Mouse (Mus musculus) liver, embryonic 16.5 days (tissue): Measurements from ENCODE around the gene Apoa2. TPM values are rescaled to one million over a fixed set of nuclear protein-coding genes. Genes with fewer than 3 reads are reported as not detected.
"Not testable (repeated sequence)": the region's sequence is repeated elsewhere in the genome, so short reads cannot be mapped to it uniquely, and the experiment has no call there.

Experiments used
- ATAC-seq: fragments of 200-750 bp; cut with Nextera tagmentation; 2 replicates; pipeline ENCODE4 v1.8.0; 2017; ENCODE audit warnings: low read depth, mild to moderate bottlenecking, moderate number of reproducible peaks, moderate library complexity
- H3K27ac ChIP-seq: fragments of 300-500 bp; sonication (generic); 2 replicates; pipeline ENCODE4 v1.5.1; 2014; ENCODE audit warnings: mild to moderate bottlenecking, low read length
- H3K27me3 ChIP-seq: fragments of 300-500 bp; sonication (generic); 2 replicates; pipeline ENCODE4 v1.6.1; 2014; ENCODE audit warnings: low read depth, low read length, mixed read lengths; ENCODE audit not compliant: control insufficient read depth, insufficient read depth
- H3K36me3 ChIP-seq: fragments of 300-500 bp; sonication (generic); 2 replicates; pipeline ENCODE4 v1.6.1; 2014; ENCODE audit warnings: mild to moderate bottlenecking; ENCODE audit not compliant: control insufficient read depth, insufficient read depth
- H3K4me1 ChIP-seq: fragments of 300-500 bp; sonication (generic); 2 replicates; pipeline ENCODE4 v1.6.1; 2014; ENCODE audit warnings: low read depth, low read length, mixed read lengths; ENCODE audit not compliant: control insufficient read depth
- H3K4me2 ChIP-seq: fragments of 300-500 bp; sonication (generic); 2 replicates; pipeline ENCODE4 v1.6.1; 2014; ENCODE audit warnings: low read depth, low read length, mixed read lengths
- H3K4me3 ChIP-seq: fragments of 300-500 bp; sonication (generic); 2 replicates; pipeline ENCODE4 v1.5.1; 2014; ENCODE audit warnings: low read depth, mild to moderate bottlenecking, low read length
- H3K9ac ChIP-seq: fragments of 300-500 bp; sonication (generic); 2 replicates; pipeline ENCODE4 v1.6.1; 2014; ENCODE audit warnings: low read depth, low read length
- H3K9me3 ChIP-seq: fragments of 300-500 bp; sonication (generic); replicated peaks from 2 replicates; pipeline ENCODE4 v1.6.1; 2016; ENCODE audit warnings: low read length; ENCODE audit not compliant: control insufficient read depth
- WGBS: fragments of 180-500 bp; shearing (Covaris S2); extraction: QIAGEN DNeasy Blood & Tissue Kit; methylation state at CpG from one replicate; pipeline ENCODE4 v1.1.7; 2014; ENCODE audit not compliant: insufficient replicate concordance; 5-methylcytosine and 5-hydroxymethylcytosine counted together
- polyA plus RNA-seq: library from polyadenylated mRNA; unstranded; fragments of >200 nt; fragmentation: Nextera tagmentation; extraction: Ambion mirVana; gene quantifications from 2 replicates; pipeline ENCODE4 v1.2.1, GENCODE M21; 2015

The Apoa2 gene
- polyA plus RNA-seq, 1 experiment from 2014 or later, result 8,864 TPM

- Histone ChIP-seq H3K4me1 (peaks cover 3% of the 10 kb centered on the region; the same call in 1 of the 2 replicates), H3K27ac (no peak overlapping the region)
- WGBS, result 69% methylated on average over 15 of the region's 15 CpGs
These were observed 15.3 kb downstream of the Apoa2 start for GRCm38 (mm10) chr1:171239992-171240744.

GRCm38 (mm10) chr1:171240911-171241310 lies 16.1 kb downstream of the Apoa2 start:
- peaks cover 6% of the 10 kb centered on the region for H3K4me1 ChIP-seq
- WGBS, result 80% methylated on average over 10 of the region's 10 CpGs
- H3K36me3 ChIP-seq, result peaks cover 22% of the 10 kb centered on the region
- H3K9ac ChIP-seq, result no peak overlapping the region
- ATAC-seq, result no peak
- no peaks in the 10 kb centered on the region for H3K27me3 ChIP-seq
- H3K27ac ChIP-seq, result no peak overlapping the region
- no peak overlapping the region for H3K4me3 ChIP-seq
- no peak overlapping the region for H3K4me2 ChIP-seq
- H3K9me3 ChIP-seq, result no peaks in the 10 kb centered on the region

More at GRCm38 (mm10) chr1:171239992-171240744, 15.3 kb downstream of the Apoa2 start:
- no peak overlapping the region for H3K9ac ChIP-seq
- no peak for ATAC-seq
- no peaks in the 10 kb centered on the region for H3K9me3 ChIP-seq
- H3K27me3 ChIP-seq, result no peaks in the 10 kb centered on the region
- H3K4me3 ChIP-seq, result no peak overlapping the region
- no peak overlapping the region for H3K4me2 ChIP-seq
- H3K36me3 ChIP-seq, result peaks cover 22% of the 10 kb centered on the region

DNA sequence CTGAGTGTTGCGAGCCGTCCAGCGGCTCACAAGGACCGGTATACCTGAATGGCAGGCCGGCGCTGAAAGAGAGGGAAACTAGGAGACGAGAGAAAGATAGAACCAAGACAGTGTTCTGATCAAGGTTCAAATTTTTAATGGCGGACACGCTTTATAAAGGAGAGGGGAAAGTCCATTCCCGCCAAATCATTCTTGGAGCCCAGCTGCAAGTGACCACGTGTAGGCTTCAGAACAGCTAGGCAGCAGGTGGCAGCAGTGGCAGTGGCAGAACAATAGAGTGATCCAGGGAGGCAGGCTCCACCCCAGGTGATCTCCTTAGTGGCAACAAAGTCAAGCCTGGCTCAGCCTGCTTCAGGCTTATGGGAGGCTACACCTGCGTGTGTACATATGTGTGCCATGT lies 17.1 kb downstream of the Apoa2 start:
- not testable (repeated sequence) for H3K4me2 ChIP-seq, H3K9me3 ChIP-seq, ATAC-seq, H3K9ac ChIP-seq, H3K27me3 ChIP-seq, H3K27ac ChIP-seq, H3K4me3 ChIP-seq
- Histone ChIP-seq H3K4me1 (peaks cover 12% of the 10 kb centered on the region), H3K36me3 (peaks cover 14% of the 10 kb centered on the region)
- 78% methylated on average over 12 of the region's 12 CpGs for WGBS

GRCm38 (mm10) chr1:171245353-171245752 lies 20.5 kb downstream of the Apoa2 start:
- Histone ChIP-seq H3K36me3 (peaks cover 3% of the 10 kb centered on the region; the same call in 1 of the 2 replicates), H3K9ac (no peak overlapping the region)
- ATAC-seq, result no peak

DNA sequence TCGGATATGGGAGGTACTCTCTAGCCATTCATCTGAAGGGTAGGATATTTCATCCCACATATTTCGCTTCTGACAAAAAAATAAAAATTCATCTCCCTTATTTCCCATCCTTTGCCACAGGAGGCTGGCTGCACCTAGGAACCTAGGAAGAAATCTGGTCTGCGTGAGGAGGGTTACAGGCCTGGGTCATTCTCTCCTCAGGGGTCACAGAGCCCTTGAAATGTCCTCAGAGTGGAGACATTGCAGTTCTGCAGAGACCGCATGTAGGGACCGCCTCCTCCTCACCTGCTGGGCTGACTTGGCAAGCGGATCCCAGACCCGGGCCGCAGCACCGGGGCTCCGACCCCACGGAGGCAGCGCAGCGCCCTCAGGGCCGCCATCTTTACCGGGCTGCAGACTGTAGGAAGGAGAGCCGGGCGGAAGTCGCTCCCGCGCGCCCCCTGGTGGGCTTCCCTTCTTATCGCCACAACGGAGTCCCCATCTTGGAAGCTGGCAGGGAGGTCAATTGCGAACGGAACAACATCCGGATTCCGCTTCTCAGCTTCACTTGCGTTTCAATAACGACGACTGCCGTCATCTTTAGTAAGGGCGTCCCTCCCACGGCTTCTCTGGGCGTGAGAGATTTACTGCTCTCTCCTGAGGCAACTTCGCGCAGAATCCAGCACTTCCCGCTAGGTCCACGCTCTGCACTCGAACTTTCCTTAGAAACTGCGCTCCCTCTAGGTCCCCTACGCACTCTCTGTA lies 22.0 kb downstream of the Apoa2 start:
- peak overlapping the region; percentile 74 for H3K9ac ChIP-seq
- under 1% methylated on average over 41 of the region's 41 CpGs for WGBS
- H3K27ac ChIP-seq, result peak overlapping the region; percentile 86
- H3K9me3 ChIP-seq, result no peaks in the 10 kb centered on the region
- peaks cover 3% of the 10 kb centered on the region; the same call in 1 of the 2 replicates for H3K36me3 ChIP-seq
- peak overlapping the region; percentile 91 for H3K4me2 ChIP-seq
- H3K4me3 ChIP-seq, result peak overlapping the region; percentile 71
- H3K4me1 ChIP-seq, result peaks cover 20% of the 10 kb centered on the region
- peak; percentile 95 for ATAC-seq
- peaks cover 20% of the 10 kb centered on the region for H3K27me3 ChIP-seq

More at GRCm38 (mm10) chr1:171245353-171245752, 20.5 kb downstream of the Apoa2 start:
- H3K4me3 ChIP-seq, result no peak overlapping the region
- peaks cover 20% of the 10 kb centered on the region for H3K4me1 ChIP-seq
- 83% methylated on average over 8 of the region's 8 CpGs for WGBS
- no peak overlapping the region for H3K27ac ChIP-seq
- H3K27me3 ChIP-seq, result peaks cover 6% of the 10 kb centered on the region
- no peaks in the 10 kb centered on the region for H3K9me3 ChIP-seq
- no peak overlapping the region for H3K4me2 ChIP-seq

GRCm38 (mm10) chr1:171247453-171247841 lies 22.6 kb downstream of the Apoa2 start:
- H3K9ac ChIP-seq, result peak overlapping the region; percentile 65
- ATAC-seq, result peak; percentile 11; the same call in 1 of the 2 replicates
- H3K36me3 ChIP-seq, result peaks cover 3% of the 10 kb centered on the region; the same call in 1 of the 2 replicates
- peak overlapping the region; percentile 86 for H3K27ac ChIP-seq
- WGBS, result 8% methylated on average over 13 of the region's 13 CpGs
- H3K9me3 ChIP-seq, result no peaks in the 10 kb centered on the region
- H3K27me3 ChIP-seq, result peaks cover 26% of the 10 kb centered on the region
- H3K4me3 ChIP-seq, result peak overlapping the region; percentile 71
- H3K4me2 ChIP-seq, result peak overlapping the region; percentile 91
- H3K4me1 ChIP-seq, result peaks cover 20% of the 10 kb centered on the region

DNA sequence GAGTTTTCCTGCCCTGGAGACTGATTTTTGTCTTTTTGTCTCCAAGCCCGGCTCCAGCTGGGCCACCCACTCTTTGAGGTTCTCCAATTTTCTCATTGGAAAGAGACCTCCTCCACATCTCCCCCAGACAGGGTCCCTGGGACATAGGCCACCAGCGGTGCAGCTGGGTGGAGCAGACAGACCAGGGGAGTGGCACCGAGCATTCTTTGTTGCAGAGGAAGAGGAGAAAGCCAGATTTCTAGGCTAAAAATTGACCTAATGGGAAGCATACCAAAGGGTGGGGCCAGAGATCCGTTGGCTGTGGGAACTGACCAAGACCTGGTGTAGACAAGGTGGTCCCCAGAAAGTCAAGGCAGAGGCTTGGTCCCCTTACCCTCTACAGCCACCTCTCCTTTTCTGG lies 23.1 kb downstream of the Apoa2 start:
- H3K27ac ChIP-seq, result peak overlapping the region; percentile 86
- H3K4me3 ChIP-seq, result peak overlapping the region; percentile 71
- 14% methylated on average over 4 of the region's 4 CpGs for WGBS
- H3K4me2 ChIP-seq, result peak overlapping the region; percentile 91
- no peaks in the 10 kb centered on the region for H3K9me3 ChIP-seq
- peaks cover 31% of the 10 kb centered on the region for H3K27me3 ChIP-seq
- no peak for ATAC-seq
- peaks cover 3% of the 10 kb centered on the region; the same call in 1 of the 2 replicates for H3K36me3 ChIP-seq
- H3K9ac ChIP-seq, result peak overlapping the region; percentile 65; the same call in 1 of the 2 replicates
- H3K4me1 ChIP-seq, result peaks cover 20% of the 10 kb centered on the region

DNA sequence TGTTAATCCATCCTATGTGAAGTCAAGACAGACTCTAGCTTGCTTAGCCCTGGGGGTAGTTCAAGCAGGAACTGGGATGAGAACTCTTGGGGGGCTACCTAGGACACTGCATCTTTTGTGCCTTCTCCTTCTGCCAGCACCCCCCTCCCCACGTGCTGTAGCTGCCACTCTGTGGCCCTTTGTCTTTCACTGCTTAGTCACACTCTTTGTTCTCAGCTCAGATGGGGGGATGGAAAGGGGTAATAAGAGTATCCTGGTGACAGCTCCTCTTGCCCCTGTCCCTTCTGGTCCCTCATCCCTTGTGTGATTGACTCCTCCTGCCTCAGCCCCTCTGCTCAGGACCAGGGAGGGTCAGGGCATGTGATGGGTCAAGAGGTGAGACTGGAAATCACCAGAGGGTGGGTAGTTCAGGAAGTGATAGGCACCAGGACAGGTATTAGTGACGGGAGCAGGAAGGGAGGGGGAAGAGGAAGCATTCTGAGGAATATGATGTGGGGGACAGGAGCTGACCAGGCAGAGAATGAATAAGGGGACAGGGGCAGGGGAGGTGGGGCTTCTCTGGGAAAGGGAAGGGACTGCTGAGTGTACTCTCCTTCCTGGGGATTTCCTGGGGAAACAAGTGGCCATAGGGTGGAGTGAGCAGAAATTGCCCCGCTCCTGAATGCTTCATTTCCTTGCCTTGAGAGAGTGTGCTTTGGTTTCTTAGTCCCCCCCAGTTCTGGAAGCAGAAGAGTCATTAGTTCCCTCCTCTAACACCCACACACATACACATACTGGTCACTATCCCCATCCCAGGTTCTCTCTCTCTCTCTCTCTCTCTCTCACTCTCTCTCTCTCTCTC lies 23.8 kb downstream of the Apoa2 start:
- Histone ChIP-seq H3K4me1 (peaks cover 20% of the 10 kb centered on the region), H3K27me3 (peaks cover 31% of the 10 kb centered on the region), H3K27ac (no peak overlapping the region), H3K4me2 (no peak overlapping the region), H3K9ac (no peak overlapping the region), H3K36me3 (peaks cover 3% of the 10 kb centered on the region; the same call in 1 of the 2 replicates), H3K4me3 (no peak overlapping the region), H3K9me3 (no peaks in the 10 kb centered on the region)
- WGBS, result 26% methylated on average over 3 of the region's 3 CpGs
- no peak for ATAC-seq
